Mouse (Mus musculus) embryo, embryonic 10.5 days (tissue): ENCODE data around the gene Rps8.
A peak's percentile ranks its signal among the peaks of the same experiment; 100 is the strongest.

Experiments
- DNase-seq: peaks from one replicate; pipeline ENCODE4 v3.0.0-alpha.2; 2015; ENCODE audit warnings: low spot score

Gene Rps8

GRCm38 (mm10) chr4:117124518-117125347 is 31.3 kb downstream of the Rps8 start:
- DNase-seq = no peak

DNA sequence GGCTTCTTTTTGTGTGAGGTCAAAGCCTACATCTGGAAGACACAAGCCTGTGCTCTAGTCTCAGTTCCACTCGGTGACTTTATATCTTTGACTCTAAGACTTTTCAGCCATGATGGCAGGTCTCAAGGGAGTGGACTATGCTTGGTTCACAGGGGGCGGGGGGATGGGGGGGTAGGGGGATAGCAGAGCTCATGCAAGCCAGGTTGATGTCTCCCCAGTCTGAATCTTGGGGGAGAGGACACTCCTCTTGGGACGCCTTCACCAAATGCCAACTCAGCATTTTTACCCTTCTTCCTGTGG is 31.9 kb downstream of the Rps8 start:
- DNase-seq = no peak

DNA sequence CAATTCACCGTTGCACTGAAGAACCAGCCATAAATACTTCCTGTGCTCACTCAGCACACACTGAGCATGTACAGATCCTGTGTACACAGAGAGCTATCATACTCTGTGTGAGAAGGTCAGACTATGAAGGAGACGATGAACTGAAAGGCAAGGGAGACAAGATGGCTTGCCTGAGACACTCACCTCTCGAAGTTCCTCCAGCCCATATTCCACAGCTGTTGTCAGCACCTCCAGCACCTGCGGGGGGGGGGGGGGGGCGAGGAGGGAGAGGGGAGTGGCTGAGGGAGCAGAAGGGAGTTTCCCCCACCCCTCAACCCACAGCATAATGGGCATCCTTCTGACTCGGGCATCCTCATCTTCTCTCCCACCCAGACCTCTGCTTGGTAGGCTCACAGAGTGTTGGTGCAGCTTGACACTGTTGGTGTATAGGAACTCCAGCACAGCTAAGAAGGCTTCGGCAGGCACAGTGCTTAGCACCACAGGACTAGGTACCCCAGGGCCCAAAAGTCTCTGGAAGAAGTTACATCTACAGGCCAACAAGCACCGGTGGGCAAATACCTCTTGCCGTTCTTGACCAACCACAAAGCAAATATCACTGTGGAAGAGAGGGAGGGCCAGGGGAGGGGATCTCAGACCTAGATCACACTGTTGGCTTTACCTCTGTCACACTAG is 32.4 kb downstream of the Rps8 start:
- DNase-seq = no peak

DNA sequence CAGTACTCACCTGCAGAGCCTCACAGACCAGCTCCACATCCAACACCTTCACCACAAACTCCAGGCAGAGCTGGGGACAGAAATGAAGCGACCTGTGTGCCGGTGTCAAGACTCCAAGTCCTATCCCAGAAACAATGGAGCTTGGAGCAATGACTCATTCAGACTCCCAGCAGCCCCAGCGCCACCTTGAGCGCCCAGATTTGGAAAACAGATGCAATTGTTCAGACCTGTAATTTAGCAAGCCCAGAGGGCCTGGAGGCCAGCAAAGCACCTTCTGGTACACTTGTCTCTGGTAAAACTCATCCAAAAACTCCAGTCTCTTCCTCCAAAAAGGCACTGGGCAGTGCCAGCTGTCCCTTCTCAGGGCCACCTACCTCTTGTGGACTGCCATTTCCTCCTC is 33.8 kb downstream of the Rps8 start:
- no peak for DNase-seq

GRCm38 (mm10) chr4:117120445-117121414 is 35.3 kb downstream of the Rps8 start:
- DNase-seq = peak; percentile 98

DNA sequence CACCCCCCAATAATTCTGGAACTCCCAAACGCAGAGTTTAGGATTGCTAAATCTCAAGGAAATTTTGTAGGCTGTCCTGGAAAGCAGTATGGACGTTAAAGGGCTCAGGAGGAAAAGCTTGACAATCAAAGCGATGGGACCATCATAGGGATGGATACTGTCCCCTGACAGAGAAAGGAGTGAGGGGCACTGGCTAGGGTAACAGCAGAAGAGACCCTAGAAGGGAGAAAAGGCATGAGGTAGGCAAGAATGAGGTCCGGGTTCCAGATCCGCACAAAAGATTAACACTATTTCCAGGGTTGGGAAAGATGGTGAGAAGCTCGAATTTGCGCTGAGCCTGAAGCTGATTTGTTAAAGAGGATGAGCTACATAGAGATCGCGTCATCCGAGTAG is 36.0 kb downstream of the Rps8 start:
- DNase-seq = no peak

- DNase-seq = no peak
These were observed 36.4 kb downstream of the Rps8 start for GRCm38 (mm10) chr4:117119636-117120035.

DNA sequence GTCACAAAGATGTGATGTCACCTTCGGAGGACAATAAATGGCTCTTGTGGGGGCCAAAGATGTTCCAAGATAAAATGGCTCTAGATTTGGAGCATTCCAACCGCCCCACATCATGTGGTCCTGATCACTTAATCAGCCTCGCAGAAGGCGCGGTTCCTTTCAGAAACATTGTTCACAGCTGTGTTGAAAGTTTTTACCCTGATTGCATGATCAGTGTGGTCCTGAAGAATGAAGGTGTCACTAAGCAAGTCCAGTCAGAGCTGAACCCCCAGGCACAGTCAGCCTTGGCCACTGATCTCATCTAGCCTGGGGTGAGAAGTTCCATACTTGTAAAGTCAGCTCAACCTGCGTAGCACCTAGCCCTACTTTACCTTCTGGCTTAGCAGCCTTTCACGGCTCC is 38.1 kb downstream of the Rps8 start:
- DNase-seq = no peak

DNA sequence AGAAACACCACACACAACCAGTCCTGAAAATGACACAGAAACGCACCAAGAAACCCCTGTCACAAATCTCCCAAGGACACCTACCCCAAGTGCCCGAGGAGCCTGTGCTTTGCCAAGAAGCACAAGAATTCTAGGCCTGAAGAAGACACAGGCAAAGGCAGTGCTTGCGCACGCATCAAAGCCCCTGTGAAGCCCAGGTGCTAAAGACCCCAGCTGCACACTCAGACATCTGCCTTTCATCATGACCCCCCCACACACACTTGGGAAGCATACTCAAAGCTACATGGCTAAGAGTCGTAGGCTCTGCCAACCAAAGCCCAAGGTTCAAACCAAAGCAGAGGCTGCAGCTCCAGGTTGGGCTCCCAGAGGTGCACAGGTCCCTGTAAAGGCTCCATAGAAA is 40.5 kb downstream of the Rps8 start:
- no peak for DNase-seq

DNA sequence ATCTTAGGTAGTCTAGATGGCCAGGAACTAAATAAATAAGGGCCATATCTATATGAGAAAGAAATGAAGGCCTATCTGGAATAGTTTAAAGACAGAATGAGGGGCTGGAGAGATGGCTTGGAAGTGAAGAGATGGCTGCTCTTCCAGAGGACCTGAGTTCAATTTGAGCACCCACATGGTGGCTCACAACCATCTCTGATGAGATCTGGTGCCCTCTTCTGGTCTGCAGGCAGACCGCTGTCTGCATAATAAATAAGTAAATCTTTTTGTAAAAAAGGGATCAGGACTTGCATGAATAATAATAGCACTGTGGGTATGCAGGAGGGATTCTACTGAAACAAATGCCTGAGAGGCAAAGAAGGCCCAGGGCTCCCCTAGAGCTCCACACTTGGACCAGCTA is 42.8 kb downstream of the Rps8 start:
- no peak for DNase-seq

DNA sequence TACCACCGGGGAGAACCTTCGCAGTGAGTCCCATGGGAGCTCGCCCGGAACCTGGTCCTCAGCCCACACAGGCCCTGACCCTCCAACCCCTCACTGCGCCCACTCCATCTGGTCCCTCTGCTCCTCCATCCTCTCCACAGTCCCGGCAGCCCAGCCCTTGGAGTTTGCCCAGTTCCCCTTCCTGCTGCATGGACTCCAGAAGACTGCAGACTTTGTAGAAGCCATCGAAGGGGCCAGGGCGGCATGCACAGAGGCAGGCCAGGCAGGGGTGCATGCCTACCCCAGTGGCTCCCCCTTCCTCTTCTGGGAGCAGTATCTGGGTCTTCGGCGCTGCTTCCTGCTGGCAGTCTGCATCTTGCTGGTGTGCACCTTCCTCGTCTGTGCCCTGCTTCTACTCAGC is 45.1 kb downstream of the Rps8 start:
- DNase-seq = no peak

GRCm38 (mm10) chr4:117110249-117110648 is 45.8 kb downstream of the Rps8 start:
- no peak for DNase-seq

- DNase-seq = no peak
These were observed 46.7 kb downstream of the Rps8 start for GRCm38 (mm10) chr4:117109330-117109729.

GRCm38 (mm10) chr4:117108524-117108849 is 47.6 kb downstream of the Rps8 start:
- no peak for DNase-seq

DNA sequence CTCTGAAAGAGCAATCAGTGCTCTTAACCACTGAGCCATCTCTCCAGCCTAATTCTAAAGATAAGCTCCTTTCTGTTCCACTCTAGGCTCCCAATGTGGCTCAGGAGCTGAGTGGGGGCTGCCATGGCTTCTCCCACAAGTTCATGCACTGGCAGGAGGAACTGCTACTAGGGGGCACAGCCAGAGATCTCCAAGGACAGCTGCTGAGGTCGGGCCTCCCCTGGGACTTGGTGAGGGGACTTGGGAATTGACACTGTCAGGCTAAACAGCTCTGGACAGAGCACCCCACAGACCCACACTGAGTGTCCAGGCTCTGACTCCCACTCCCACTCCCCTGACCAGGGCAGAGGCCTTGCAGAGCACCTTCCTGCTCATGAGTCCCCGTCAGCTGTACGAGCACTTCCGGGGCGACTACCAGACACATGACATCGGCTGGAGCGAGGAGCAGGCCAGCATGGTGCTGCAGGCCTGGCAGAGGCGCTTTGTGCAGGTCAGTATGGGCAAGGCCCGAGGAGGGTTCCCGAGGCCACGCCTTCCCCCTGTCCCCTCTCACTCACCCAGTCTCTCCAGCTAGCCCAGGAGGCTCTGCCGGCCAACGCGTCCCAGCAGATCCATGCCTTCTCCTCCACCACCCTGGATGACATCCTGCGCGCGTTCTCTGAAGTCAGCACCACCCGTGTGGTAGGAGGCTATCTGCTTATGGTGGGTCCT is 48.1 kb downstream of the Rps8 start:
- no peak for DNase-seq

- DNase-seq = no peak
These were observed 50.9 kb downstream of the Rps8 start for GRCm38 (mm10) chr4:117105127-117105526.

DNA sequence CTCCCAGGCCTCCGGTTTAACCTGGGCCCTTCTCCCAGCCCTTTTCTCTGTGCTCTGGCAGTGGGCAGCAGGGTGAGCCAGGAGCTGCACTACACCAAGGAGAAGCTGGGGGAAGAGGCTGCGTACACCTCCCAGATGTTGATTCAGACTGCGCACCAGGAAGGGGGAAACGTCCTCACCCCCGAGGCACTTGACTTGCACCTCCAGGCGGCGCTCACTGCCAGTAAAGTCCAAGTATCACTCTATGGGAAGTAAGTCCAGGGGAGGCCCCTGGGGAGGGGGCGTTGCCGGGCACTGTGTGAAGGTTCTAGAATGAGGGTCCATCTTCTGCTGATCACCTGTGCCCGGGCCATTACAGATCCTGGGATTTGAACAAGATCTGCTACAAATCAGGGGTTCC is 51.4 kb downstream of the Rps8 start:
- DNase-seq = no peak
